Mouse (Mus musculus): ENCODE results near the gene Tll2.

The Tll2 gene

DNA sequence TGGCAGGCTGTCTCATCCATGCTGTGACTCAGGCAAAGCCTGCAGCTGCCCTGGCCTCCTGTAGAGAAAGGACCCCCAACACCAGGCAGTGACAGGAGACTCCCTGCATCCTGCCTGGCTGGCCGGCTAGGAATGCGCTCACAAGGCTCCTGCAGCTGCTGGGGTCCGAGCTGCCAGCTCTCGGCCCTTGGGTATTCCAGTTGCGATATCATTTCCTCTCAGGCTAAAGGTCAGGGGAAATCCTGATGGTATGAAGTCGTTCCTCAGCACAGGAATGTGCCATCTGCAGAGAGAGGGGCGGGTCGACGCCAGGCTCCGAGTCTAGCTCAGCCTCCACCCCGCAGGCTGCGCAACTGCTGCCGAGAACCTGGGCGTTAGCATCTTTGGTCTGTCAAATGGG lies 46.2 kb downstream of the Tll2 start:
- DNase-seq (ENCODE audit: low spot score in 2 of 2): no peak

DNA sequence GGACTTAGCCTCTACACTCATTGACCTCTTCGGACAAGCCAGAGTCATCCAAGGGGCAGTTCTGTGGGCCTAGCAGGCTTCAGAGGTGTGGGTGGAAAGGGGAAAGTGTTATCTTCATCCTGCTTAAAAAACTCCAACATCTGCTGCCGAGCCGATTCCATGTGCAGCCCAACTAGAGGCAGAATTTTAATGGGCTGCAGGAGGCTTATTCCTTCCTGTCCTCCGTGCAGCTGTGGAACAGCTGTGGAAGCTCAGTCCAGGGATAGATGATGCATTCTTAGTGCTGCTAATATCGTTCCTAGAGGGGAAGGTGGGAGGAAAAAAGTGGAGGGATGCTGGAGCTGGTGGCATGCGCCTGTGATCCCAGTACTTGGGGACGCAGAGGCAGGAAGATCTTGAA lies 52.0 kb downstream of the Tll2 start:
- no peak for DNase-seq (ENCODE audit: low spot score in 2 of 2)

DNA sequence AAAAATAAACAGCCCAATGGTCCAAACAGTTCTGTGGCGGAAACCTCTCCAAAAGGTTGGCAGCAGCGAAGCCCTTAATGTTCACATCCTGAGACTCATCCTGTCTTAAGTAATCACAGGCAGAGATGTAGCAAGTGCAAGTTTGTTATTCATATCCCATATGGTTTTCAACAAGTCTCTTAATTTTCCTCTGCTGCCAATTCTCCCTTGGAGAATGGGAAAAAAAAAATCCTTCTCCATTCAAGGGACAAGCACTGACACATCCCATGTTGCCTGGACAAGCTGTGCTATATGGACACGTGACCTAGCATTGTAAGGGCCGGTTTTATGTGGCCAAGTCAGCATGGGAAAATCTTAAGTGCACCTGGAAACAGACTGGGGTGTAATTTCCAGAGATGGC lies 54.2 kb downstream of the Tll2 start:
- DNase-seq (ENCODE audit: low spot score in 2 of 2): no peak

DNA sequence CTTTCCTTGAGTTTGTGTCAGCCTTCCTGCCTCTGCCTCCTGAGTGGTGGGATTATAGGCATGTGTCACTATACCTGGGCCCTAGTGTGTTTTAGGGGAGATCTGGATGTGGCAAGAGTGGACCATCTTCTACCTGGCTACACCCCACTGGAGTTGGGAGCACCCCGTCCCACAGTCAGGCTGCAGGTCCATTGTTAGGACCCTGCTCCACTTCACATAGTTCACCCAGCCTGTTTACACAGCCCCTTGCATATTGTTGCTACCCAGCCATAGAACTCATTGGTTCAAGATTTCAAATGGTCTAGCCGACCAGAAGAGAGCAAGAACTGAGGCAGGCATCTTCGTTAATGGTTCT lies 54.6 kb downstream of the Tll2 start:
- no peak for DNase-seq (ENCODE audit: low spot score in 2 of 2)

DNA sequence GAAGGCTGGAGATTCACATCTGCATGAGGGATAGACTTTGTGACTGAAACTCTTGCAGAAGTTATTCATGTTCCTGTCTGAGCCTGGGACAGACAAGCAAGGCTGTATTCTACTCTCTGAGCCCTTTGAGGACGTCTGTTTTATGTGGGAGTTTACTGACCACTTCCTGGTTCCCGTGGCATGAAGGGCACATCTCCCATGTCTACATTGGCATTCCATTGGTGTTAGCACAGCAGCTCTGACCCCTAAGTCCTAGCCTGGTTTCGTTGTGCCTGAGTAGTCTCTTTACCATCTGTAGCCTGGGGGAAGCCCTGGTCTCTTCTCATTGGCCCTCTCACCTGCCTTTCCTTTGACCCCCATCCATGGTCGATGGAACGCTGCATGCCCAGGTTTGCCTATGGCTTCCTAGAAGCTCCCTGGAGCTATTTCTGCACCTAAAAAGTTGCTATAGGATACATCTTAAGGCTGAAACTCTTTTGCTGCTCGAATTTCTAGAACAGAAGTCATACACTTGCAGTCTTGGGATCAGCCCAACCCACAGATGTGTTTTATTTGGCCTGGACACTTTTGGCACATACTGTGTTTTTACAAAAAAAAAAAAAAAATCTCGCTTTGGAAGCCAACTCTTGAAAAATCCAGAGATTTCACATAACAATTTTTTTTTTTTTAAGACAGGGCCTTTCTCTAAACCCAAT lies 55.2 kb downstream of the Tll2 start:
- no peak for DNase-seq (ENCODE audit: low spot score in 2 of 2)

DNA sequence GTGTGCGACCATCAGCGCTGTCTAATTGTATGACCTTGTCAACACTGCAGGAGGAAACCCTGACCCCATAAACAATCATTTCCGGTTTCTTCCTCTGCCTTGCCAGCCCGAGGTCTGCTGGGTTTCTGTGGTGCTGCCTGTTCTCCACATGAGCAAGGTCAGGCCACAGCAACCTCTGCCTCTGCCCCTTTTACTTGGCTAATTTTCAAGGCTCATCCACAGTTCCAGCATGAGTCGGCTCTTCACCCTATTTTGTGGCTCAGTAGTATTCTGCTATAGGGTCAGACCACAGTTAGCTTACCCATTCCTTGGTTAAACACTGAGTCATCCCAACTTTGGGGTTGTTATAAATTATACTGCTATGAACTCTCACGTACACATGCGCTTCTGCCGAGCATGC lies 65.7 kb downstream of the Tll2 start:
- DNase-seq (ENCODE audit: low spot score in 2 of 2): no peak

DNA sequence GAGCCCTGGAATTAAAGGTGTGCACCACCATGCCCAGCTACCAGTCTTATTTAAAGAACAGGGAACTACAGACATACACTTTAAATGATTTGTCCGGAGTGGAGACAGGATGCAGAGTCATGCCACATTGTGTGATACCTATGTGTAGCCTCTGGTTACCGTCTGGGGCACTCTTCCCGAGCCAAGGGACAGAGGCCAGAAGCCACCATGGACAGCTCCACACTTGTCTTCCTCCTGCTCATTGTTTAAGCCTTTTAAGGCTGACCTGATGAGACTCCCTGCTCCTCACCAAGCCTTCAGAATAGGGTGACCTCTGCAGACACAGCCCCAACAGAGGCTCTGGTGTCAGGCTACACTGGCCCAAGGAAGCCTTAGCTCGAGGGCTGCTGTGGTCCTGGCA lies 67.0 kb downstream of the Tll2 start:
- DNase-seq (ENCODE audit: low spot score in 2 of 2): no peak

DNA sequence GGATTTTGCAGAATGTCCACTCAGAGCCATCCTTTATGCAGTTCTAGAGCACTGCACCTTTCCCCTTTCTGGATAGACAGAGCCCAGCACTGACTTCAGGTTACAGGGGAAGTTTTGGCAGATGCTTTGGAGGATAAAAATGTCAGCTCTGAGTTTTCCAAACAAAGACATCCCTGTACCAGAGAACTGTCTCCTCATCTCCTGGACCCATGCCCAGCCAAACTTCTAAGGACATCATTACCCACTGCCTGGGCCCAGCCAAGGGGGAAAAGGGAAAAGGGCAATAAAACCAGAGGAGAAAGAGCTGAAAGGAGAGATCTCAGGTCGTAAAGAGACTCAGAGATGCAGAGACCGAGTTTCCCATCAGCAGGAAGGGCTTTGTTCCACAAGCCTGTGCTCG lies 83.6 kb downstream of the Tll2 start:
- DNase-seq (ENCODE audit: low spot score in 2 of 2): peak in 1 of 2 experiments; percentile 47

DNA sequence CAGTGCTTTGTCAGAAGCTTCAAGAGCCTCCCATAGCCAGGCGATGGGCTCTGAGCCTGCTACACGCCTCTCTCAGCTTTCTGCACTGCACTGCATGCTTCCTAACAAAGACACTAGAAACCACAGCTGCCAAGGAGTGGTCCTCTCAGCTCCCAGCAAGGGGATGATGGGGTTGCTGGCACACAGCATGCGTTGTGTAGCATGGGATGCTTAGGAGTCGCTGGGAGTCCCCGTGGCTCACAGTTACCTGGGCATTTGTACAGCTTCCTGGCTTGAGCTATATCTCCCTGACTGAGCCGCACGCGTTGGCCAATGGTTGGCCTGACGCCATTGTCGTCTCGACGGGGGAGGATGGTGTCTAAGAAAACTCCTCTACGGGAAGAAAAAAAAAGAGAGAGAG lies 86.7 kb downstream of the Tll2 start:
- peak; percentile 63 to 76 for DNase-seq (ENCODE audit: low spot score in 2 of 2)

DNA sequence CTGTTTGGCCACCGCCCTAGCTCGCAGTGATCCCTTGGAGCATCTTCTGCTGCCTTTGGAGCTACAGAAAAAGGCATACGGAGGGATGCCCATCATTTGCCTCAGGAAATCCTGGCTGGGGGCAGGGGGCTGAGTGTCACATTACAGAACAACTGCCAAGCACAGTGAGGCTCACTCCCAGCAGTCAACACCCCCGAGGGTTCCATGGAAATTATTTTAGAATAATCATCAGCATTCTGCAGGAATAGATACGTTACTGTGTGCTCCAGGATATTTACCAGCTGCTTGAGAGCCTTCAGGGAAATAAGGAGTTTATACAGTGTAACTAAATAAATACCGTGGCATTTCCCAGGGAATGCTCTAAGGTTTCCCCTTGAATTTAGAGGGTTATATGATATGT lies 88.3 kb downstream of the Tll2 start:
- DNase-seq (ENCODE audit: low spot score in 2 of 2): no peak

DNA sequence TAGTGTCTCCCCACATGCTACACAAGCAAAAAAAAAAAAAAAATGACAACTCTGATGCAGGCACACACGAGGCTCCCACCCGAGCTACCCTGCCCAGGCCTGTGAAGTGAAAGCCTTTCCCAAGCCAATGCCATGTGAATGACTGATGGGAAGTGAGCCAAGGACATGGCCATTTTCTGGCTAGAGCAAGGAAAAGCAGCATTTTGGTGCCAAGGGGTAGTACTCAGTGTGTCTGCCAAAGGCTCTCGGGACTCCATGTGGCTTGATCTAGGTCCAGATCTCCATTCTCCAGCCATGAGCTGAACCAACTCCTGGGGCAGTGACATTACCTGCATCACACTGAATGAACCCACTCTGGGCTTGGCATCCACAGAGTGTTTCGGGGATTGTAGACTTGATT lies 89.3 kb downstream of the Tll2 start:
- peak; percentile 52 to 54 for DNase-seq (ENCODE audit: low spot score in 2 of 2)

DNA sequence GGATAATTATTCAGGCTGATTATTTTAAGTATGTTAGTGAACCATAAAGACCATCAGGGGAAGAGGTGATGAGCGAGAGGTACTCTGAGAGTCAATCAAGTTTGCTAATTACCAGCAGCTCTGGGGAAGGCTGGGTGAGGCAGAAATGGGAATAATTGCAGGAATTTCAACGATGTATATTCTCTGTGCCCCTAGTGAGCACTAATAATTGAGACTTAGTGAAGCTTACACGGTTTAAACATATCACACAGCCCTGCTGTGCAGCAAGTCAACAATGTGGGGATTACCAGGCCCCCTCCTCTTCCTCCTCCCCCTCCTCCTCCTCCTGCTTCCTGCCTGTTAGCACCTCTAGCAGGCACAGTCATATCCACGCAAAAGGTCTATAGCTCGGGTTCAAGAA lies 92.0 kb downstream of the Tll2 start:
- DNase-seq (ENCODE audit: low spot score in 2 of 2): no peak

DNA sequence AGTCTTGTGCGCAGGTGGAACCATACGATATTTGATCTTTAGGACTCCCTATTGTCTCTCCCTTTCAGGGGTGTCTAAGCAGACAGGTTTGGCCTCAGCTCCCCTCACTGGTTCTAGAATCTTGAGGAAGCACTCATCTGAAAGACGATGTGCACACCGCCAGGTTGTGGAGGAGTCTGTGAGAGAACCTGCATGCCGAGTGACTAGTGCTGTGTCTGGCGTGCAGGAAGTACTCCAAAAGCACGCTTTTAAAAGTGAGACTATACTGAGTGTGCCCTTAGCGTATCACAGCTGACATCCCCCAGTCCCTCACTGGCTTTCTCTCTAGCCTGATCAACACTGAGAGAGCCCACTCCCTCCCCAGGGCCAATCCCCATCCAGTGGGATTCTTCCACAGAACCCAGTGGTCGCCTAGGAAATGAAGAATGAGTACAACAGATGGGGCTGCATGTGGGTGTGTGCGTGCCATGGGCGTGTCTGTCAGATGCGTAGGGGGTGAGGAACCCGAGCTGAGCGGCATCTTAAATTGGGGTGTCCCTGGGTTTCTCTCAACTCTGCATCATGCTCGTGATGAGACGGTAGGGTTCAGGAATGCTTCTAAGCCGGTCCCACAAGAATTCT lies 92.6 kb downstream of the Tll2 start:
- DNase-seq (ENCODE audit: low spot score in 2 of 2): peak; percentile 65 to 81

DNA sequence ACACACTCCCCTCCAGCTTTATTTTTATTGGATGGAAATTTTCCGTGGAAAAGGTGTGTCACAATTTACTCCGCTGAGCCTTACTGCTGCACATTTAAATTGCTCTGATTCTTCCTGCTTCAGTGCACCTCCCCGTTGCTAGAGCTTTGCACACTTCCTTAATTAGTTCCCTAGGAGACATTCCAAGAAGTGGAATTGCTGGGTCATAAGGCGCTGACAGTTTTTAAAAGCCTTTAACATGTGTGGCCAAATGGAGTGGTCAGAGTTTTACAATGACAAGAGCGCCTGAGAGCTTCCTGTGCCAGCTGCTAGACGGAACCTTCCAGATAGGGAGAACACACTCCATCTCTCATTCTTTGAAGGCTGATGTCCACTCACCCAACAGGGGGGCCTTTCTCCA lies 94.0 kb downstream of the Tll2 start:
- no peak for DNase-seq (ENCODE audit: low spot score in 2 of 2)

DNA sequence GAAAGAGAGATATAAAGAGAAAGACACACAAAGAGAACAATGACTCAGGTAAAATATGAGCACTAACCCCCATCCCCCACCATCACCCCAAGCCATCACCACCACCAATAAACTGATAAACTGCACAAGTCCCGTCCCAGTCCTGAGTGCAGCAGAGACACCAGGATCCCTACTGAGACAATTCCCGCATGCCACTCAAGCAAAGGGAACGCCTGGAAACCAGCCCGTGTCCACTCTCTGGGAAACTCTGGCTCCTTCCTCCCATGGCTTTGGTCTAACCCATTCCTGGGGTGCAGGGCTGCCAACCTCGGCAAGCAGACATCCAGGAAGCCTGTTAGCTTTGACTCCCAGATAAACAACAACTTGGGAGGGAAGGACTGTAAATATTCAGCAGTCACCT lies 96.6 kb downstream of the Tll2 start:
- no peak for DNase-seq (ENCODE audit: low spot score in 2 of 2)

DNA sequence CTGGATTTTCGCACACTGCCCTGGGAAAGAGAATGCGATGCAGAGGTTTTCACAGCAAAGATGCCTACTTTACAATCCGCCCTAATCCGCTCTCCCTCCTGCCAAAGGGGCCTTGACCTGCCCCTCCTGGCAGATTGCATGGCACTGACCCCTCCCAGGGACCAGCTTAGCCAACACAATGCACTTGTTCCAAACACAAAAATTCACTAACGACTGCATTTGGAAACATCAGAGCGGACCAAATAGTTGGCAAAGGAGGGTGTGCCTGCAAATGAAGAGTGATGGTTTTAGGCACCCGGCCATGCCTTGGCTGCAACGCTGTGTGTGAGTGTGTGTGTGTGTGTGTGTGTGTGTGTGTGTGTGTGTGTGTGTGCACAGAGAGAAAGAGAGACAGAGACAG lies 97.1 kb downstream of the Tll2 start:
- DNase-seq (ENCODE audit: low spot score in 2 of 2): peak; percentile 65 to 67

DNA sequence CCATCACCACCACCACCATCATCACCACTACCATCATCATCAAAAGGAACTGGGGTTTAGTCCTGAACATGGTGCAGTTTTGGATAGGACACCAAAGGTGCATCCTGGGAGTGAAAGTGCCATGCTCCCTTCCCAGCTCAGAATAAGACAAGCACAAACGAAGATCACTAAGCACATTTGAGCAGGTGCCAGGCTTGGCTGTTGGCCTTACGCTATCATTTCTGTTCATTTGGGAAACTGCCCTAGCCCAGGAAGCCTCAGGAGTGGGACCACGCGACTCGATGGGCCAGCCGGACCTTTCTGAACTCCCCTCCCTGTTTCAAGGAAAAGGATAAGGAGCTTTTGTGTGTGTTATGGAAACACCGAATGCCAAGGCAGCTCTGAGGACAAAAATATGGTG lies 98.0 kb downstream of the Tll2 start:
- DNase-seq (ENCODE audit: low spot score in 2 of 2): no peak

DNA sequence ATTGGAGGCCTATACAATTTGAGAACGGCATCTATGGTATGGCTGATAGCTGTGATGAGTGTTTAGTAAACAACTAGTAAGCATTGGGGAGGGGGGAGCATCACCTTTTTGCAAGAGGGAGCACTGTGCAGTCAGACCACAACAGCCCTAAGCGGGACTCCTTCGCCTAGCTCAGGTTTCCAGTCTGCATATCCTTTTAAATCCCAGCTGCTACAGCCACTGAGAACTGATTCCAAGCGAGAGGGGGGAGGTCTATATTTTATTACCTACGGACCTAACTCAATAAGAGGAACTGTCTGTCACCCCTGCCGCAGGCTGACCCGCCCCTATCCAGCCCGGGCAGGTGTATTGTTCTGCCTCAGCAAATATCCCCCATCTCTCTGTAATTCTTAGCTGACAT lies 99.1 kb downstream of the Tll2 start:
- no peak for DNase-seq (ENCODE audit: low spot score in 2 of 2)

DNA sequence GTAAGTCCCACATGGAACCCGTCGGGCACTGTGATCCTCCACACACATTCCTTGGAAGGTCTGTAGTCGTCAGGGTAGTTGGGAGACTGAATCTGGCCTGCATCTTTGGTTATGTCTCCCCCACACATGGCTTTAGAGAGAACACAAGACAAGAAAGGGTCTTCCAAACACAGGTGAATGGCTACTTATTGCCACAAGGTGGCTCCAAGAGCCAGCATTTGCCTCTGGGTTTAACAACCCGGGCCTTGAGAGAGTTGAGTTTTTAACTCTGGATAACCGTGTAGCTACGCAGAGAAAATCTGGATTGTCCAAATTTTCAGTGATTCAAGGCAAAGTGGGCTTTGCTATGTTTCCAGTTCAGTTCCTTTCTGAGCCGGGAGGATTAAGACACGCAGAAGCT lies 101.7 kb downstream of the Tll2 start:
- DNase-seq (ENCODE audit: low spot score in 2 of 2): peak; percentile 63 to 69

DNA sequence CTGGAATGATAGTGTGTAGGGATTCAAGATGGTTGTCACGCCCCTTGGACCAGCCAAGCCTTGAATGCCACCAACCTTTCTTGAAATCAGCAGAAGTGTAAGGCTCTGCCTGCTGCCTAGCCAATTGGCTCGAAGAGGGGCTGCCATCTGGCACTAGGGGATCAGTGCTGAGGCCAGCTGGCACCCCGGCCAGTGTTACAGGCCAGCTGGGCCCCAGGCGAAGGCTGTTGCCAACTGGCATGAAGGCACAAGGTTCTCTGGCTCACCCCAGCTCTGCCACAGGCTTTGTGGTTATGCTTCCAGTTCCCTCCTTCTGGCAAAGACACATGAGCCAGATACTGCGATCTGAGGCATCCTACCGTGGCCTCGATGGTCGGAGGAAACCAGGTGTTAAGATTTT lies 105.2 kb downstream of the Tll2 start:
- DNase-seq (ENCODE audit: low spot score in 2 of 2): peak; percentile 86 to 89

DNA sequence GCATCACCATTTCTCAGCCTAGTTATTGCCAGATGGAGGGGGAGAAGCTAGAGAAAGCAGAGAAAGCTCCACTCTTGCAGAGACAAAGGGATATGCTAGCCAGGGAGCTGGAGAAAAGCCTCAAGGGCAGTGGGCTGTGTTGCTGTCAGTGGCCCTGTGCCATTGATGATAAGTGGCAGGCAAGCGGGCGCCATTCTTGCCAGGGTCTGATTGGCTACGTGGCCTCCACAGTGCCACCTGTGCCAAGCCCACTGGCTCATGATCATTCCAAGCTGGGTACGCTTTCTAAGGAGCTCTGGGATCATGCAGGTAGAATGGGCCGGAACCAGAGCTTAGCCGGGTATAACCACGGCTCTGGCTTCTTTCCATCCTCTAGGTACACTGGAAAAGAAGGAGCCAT lies 105.8 kb downstream of the Tll2 start:
- DNase-seq (ENCODE audit: low spot score in 2 of 2): no peak

DNA sequence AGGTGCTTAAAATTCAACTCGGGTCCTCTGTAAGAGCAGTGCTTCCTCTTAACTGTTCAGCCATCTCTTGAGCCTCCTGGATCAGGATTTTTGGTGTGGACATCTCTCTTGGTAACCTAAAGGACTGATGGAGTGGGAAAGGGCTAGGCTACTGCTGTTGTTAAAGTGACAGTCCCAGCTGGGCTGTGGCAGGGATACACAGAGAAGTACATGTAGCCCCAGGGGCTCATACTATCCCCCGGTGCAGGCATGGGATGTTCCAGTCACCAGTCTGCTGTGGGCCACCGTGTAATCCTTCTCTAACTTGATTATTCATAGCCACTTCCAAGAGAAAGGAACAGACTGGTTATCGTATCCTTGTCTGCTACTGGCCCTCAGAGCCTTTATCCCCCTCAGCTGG lies 109.6 kb downstream of the Tll2 start:
- no peak for DNase-seq (ENCODE audit: low spot score in 2 of 2)

DNA sequence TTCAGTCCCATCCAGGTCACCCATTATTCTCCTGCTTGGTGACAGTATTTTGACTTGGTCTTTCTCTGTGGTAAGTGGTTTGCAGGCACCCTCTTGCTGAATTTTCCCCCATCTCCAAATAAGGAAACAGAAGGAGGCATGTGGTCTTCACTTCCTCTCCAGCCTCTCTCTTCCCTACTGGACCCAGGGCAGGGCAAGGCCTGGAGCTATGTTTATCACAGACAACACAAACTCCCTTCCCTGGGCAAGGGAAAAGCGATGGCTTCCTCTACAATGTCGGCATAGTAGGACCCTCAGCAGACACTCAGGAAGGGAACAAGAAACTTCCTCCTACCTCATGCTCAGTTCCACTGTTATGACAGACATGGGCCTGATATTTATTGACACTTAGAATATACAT lies 114.7 kb downstream of the Tll2 start:
- no peak for DNase-seq (ENCODE audit: low spot score in 2 of 2)

DNA sequence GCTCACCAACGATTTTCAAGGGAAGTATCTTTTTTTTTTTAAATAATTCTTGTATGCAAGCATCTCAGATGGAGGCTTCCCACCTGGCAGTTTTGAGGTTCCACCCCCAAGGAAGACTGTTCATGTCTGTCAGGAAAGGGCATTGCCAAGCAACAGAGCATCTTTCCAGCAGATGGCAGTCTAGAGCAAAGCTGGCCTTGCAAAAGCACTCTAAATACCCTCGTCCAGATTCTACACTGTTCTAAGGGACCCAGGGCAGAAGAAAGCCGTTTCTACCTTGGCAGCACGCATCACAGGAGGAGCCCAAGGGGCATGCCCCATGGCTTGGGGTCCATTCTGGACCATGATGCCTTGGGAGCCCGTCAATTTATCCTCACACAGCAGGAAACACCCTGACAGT lies 116.8 kb downstream of the Tll2 start:
- DNase-seq (ENCODE audit: low spot score in 2 of 2): peak; percentile 71 to 78

All from right cerebral cortex, postnatal 10 days (tissue).